Mouse (Mus musculus): ENCODE data around the gene Syngr3. TPM values are rescaled to one million over a fixed set of nuclear protein-coding genes. Genes with fewer than 3 reads are reported as not detected.
"Not testable (repeated sequence)": the region's sequence is repeated elsewhere in the genome, so short reads cannot be mapped to it uniquely, and the experiment has no call there.

Gene Syngr3
- polyA plus RNA-seq, 2 experiments: 3.0 to 3.1 TPM

- Histone ChIP-seq H3K4me2 (replicated peaks; ENCODE audit: low read depth, low read length, severe bottlenecking) (peak overlapping the region; percentile 77), H3K9ac (ENCODE audit: low read depth, low read length, severe bottlenecking) (peak overlapping the region; percentile 93), H3K27ac (replicated peaks; ENCODE audit: low read depth, low read length) (peak overlapping the region; percentile 67; the same call in 1 of the 2 replicates), H3K4me1 (ENCODE audit: control insufficient read depth, insufficient read depth, low read length) (peaks cover 26% of the 10 kb centered on the region), H3K27me3 (ENCODE audit: control insufficient read depth, insufficient read depth, low read length) (no peaks in the 10 kb centered on the region), H3K4me3 (replicated peaks; ENCODE audit: low read length) (peak overlapping the region; percentile 94), H3K36me3 (ENCODE audit: control insufficient read depth, insufficient read depth, low read length) (no peaks in the 10 kb centered on the region), H3K9me3 (ENCODE audit: control insufficient read depth, low read length) (no peaks in the 10 kb centered on the region)
- ATAC-seq (ENCODE audit: low FRiP score, low read depth) (no peak), DNase-seq (ENCODE audit: low spot score) (no peak)
- no peak for TF ChIP-seq POLR2A (IDR thresholded peaks at IDR 0.05; ENCODE audit: borderline replicate concordance, extremely low read depth, insufficient read depth, insufficient read length)
- 8% methylated on average over 8 of the region's 8 CpGs for WGBS
Measured at GRCm38 (mm10) chr17:24670246-24670844, 19.4 kb downstream of the Syngr3 start.

- H3K36me3 ChIP-seq (ENCODE audit: control insufficient read depth, insufficient read depth, low read length): no peaks in the 10 kb centered on the region
- H3K4me1 ChIP-seq (ENCODE audit: control insufficient read depth, insufficient read depth, low read length): peaks cover 26% of the 10 kb centered on the region
- no peaks in the 10 kb centered on the region for H3K9me3 ChIP-seq (ENCODE audit: control insufficient read depth, low read length)
- H3K27me3 ChIP-seq (ENCODE audit: control insufficient read depth, insufficient read depth, low read length): no peaks in the 10 kb centered on the region
- H3K4me3 ChIP-seq (replicated peaks; ENCODE audit: low read length): peak within 1 kb of the TSS; percentile 94
- WGBS: under 1% methylated on average over 46 of the region's 80 CpGs
- peak within 1 kb of the TSS; percentile 93 for H3K9ac ChIP-seq (ENCODE audit: low read depth, low read length, severe bottlenecking)
- ATAC-seq (ENCODE audit: low FRiP score, low read depth): peak; percentile 99
- TF ChIP-seq POLR2A (IDR thresholded peaks at IDR 0.05; ENCODE audit: borderline replicate concordance, extremely low read depth, insufficient read depth, insufficient read length): 0 out of 2 replicates have a peak, but pooled peaks have one; percentile 15
- H3K4me2 ChIP-seq (replicated peaks; ENCODE audit: low read depth, low read length, severe bottlenecking): peak within 1 kb of the TSS; percentile 77
- peak; percentile 92 for DNase-seq (ENCODE audit: low spot score)
- H3K27ac ChIP-seq (replicated peaks; ENCODE audit: low read depth, low read length): peak within 1 kb of the TSS; percentile 67
Measured at GRCm38 (mm10) chr17:24669545-24670245, 20.1 kb downstream of the Syngr3 start, which contains the start of gene Zfp598. Zfp598 (plus strand) TSS chr17:24669687.

- H3K27me3 ChIP-seq (ENCODE audit: control insufficient read depth, insufficient read depth, low read length); DNase-seq (ENCODE audit: low spot score); H3K9me3 ChIP-seq (ENCODE audit: control insufficient read depth, low read length); H3K36me3 ChIP-seq (ENCODE audit: control insufficient read depth, insufficient read depth, low read length): not testable (repeated sequence)
- Histone ChIP-seq H3K4me3 (replicated peaks; ENCODE audit: low read length) (peak overlapping the region; percentile 94), H3K9ac (ENCODE audit: low read depth, low read length, severe bottlenecking) (peak overlapping the region; percentile 93), H3K4me2 (replicated peaks; ENCODE audit: low read depth, low read length, severe bottlenecking) (peak overlapping the region; percentile 57), H3K27ac (replicated peaks; ENCODE audit: low read depth, low read length) (peak overlapping the region; percentile 67), H3K4me1 (ENCODE audit: control insufficient read depth, insufficient read depth, low read length) (peaks cover 26% of the 10 kb centered on the region)
- ATAC-seq (ENCODE audit: low FRiP score, low read depth): peak; percentile 10; the same call in 1 of the 2 replicates
- WGBS: 11% methylated on average over 15 of the region's 15 CpGs
Measured at GRCm38 (mm10) chr17:24669214-24669544, 20.6 kb downstream of the Syngr3 start.

GRCm38 (mm10) chr17:24667416-24667815 lies 22.3 kb downstream of the Syngr3 start:
- H3K9ac ChIP-seq (ENCODE audit: low read depth, low read length, severe bottlenecking): no peak overlapping the region
- H3K4me3 ChIP-seq (replicated peaks; ENCODE audit: low read length): no peak overlapping the region
- WGBS: 23% methylated on average over 6 of the region's 6 CpGs
- no peaks in the 10 kb centered on the region for H3K27me3 ChIP-seq (ENCODE audit: control insufficient read depth, insufficient read depth, low read length)
- H3K4me1 ChIP-seq (ENCODE audit: control insufficient read depth, insufficient read depth, low read length): peaks cover 26% of the 10 kb centered on the region
- no peak for ATAC-seq (ENCODE audit: low FRiP score, low read depth)
- no peaks in the 10 kb centered on the region for H3K9me3 ChIP-seq (ENCODE audit: control insufficient read depth, low read length)
- no peaks in the 10 kb centered on the region for H3K36me3 ChIP-seq (ENCODE audit: control insufficient read depth, insufficient read depth, low read length)
- H3K27ac ChIP-seq (replicated peaks; ENCODE audit: low read depth, low read length): no peak overlapping the region
- DNase-seq (ENCODE audit: low spot score): peak; percentile 58
- H3K4me2 ChIP-seq (replicated peaks; ENCODE audit: low read depth, low read length, severe bottlenecking): no peak overlapping the region
- TF ChIP-seq POLR2A (IDR thresholded peaks at IDR 0.05; ENCODE audit: borderline replicate concordance, extremely low read depth, insufficient read depth, insufficient read length): no peak

- 63% methylated on average over 7 of the region's 7 CpGs for WGBS
- not testable (repeated sequence) for H3K27me3 ChIP-seq (ENCODE audit: control insufficient read depth, insufficient read depth, low read length); H3K36me3 ChIP-seq (ENCODE audit: control insufficient read depth, insufficient read depth, low read length); DNase-seq (ENCODE audit: low spot score); H3K27ac ChIP-seq (replicated peaks; ENCODE audit: low read depth, low read length); H3K4me2 ChIP-seq (replicated peaks; ENCODE audit: low read depth, low read length, severe bottlenecking); ATAC-seq (ENCODE audit: low FRiP score, low read depth); H3K9me3 ChIP-seq (ENCODE audit: control insufficient read depth, low read length); H3K9ac ChIP-seq (ENCODE audit: low read depth, low read length, severe bottlenecking); H3K4me3 ChIP-seq (replicated peaks; ENCODE audit: low read length)
- peaks cover 23% of the 10 kb centered on the region for H3K4me1 ChIP-seq (ENCODE audit: control insufficient read depth, insufficient read depth, low read length)
Measured at GRCm38 (mm10) chr17:24667011-24667410, 22.7 kb downstream of the Syngr3 start.

All from limb, embryonic 14.5 days (tissue).